Mouse (Mus musculus): ENCODE data around the gene Pofut1. TPM values are rescaled to one million over a fixed set of nuclear protein-coding genes. Genes with fewer than 3 reads are reported as not detected.
"Not testable (repeated sequence)": the region's sequence is repeated elsewhere in the genome, so short reads cannot be mapped to it uniquely, and the experiment has no call there.

Gene Pofut1
- polyA plus RNA-seq, 1 experiment from 2014 or later = 5.6 TPM

DNA sequence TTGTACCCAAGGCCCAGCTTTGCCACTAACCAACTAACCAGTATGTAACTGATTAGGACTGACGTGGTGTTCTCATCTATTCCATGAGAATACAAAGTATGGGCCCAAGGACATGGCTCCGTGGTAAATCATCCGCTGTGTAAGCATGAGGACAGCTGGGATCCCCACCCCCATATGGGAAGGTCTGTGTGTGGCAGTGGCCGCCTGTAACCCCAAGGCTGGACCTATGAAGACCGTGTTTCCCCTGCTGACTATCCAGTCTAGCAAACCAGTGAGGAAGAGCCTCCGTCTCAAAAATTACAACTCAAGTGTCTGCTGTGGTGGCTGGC, 33.5 kb downstream of the Pofut1 start:
- no peak overlapping the region for H3K4me2 ChIP-seq
- H3K27ac ChIP-seq (replicated peaks) = no peak overlapping the region
- no peak overlapping the region for H3K9ac ChIP-seq
- ATAC-seq (ENCODE audit: low FRiP score, low read depth) = no peak
- H3K9me3 ChIP-seq = no peaks in the 10 kb centered on the region
- 79% methylated on average over 6 of the region's 6 CpGs for WGBS
- H3K4me3 ChIP-seq = no peak overlapping the region
- H3K4me1 ChIP-seq (replicated peaks) = no peaks in the 10 kb centered on the region
- H3K36me3 ChIP-seq = no peaks in the 10 kb centered on the region
- no peaks in the 10 kb centered on the region for H3K27me3 ChIP-seq

GRCm38 (mm10) chr2:153275577-153275976, 34.2 kb downstream of the Pofut1 start:
- not testable (repeated sequence) for H3K9me3 ChIP-seq; H3K4me1 ChIP-seq (replicated peaks); H3K36me3 ChIP-seq; H3K27me3 ChIP-seq; H3K4me2 ChIP-seq; H3K4me3 ChIP-seq; ATAC-seq (ENCODE audit: low FRiP score, low read depth); H3K9ac ChIP-seq; H3K27ac ChIP-seq (replicated peaks)
- 89% methylated on average over 3 of the region's 3 CpGs for WGBS

- no peak overlapping the region for H3K4me3 ChIP-seq
- no peak overlapping the region for H3K27ac ChIP-seq (replicated peaks)
- H3K27me3 ChIP-seq = no peaks in the 10 kb centered on the region
- no peak overlapping the region for H3K4me2 ChIP-seq
- 92% methylated on average over 8 of the region's 8 CpGs for WGBS
- no peak overlapping the region for H3K9ac ChIP-seq
- no peaks in the 10 kb centered on the region for H3K4me1 ChIP-seq (replicated peaks)
- no peaks in the 10 kb centered on the region for H3K36me3 ChIP-seq
- ATAC-seq (ENCODE audit: low FRiP score, low read depth) = no peak
- H3K9me3 ChIP-seq = no peaks in the 10 kb centered on the region
Observed at GRCm38 (mm10) chr2:153276440-153276839, 35.1 kb downstream of the Pofut1 start.

- not testable (repeated sequence) for H3K9ac ChIP-seq; ATAC-seq (ENCODE audit: low FRiP score, low read depth); H3K36me3 ChIP-seq; H3K27ac ChIP-seq (replicated peaks); H3K4me3 ChIP-seq; H3K27me3 ChIP-seq; H3K9me3 ChIP-seq; H3K4me2 ChIP-seq; H3K4me1 ChIP-seq (replicated peaks)
- 92% methylated on average over 5 of the region's 5 CpGs for WGBS
Observed at GRCm38 (mm10) chr2:153276846-153277245, 35.5 kb downstream of the Pofut1 start.

- Histone ChIP-seq H3K27ac (replicated peaks) (no peak overlapping the region), H3K36me3 (no peaks in the 10 kb centered on the region), H3K4me2 (no peak overlapping the region), H3K4me1 (replicated peaks) (no peaks in the 10 kb centered on the region), H3K27me3 (no peaks in the 10 kb centered on the region), H3K9me3 (no peaks in the 10 kb centered on the region), H3K4me3 (no peak overlapping the region), H3K9ac (no peak overlapping the region)
- ATAC-seq (ENCODE audit: low FRiP score, low read depth) = no peak
- WGBS = 91% methylated on average over 5 of the region's 5 CpGs
Observed at GRCm38 (mm10) chr2:153278357-153278756, 37.0 kb downstream of the Pofut1 start.

GRCm38 (mm10) chr2:153283919-153284318, 42.6 kb downstream of the Pofut1 start:
- 92% methylated on average over 6 of the region's 6 CpGs for WGBS
- H3K4me3 ChIP-seq = no peak overlapping the region
- H3K9me3 ChIP-seq = no peaks in the 10 kb centered on the region
- H3K9ac ChIP-seq = no peak overlapping the region
- no peaks in the 10 kb centered on the region for H3K36me3 ChIP-seq
- no peak for ATAC-seq (ENCODE audit: low FRiP score, low read depth)
- H3K4me1 ChIP-seq (replicated peaks) = no peaks in the 10 kb centered on the region; the same call in 1 of the 2 replicates
- H3K4me2 ChIP-seq = no peak overlapping the region
- no peaks in the 10 kb centered on the region for H3K27me3 ChIP-seq
- no peak overlapping the region for H3K27ac ChIP-seq (replicated peaks)

- Histone ChIP-seq H3K27me3 (no peaks in the 10 kb centered on the region), H3K36me3 (no peaks in the 10 kb centered on the region), H3K4me3 (no peak overlapping the region), H3K9me3 (no peaks in the 10 kb centered on the region), H3K4me2 (no peak overlapping the region), H3K9ac (no peak overlapping the region), H3K27ac (replicated peaks) (no peak overlapping the region), H3K4me1 (replicated peaks) (peaks cover 6% of the 10 kb centered on the region)
- 88% methylated on average over 4 of the region's 4 CpGs for WGBS
- ATAC-seq (ENCODE audit: low FRiP score, low read depth) = no peak
Observed at GRCm38 (mm10) chr2:153286524-153286923, 45.2 kb downstream of the Pofut1 start.

GRCm38 (mm10) chr2:153287835-153288234, 46.5 kb downstream of the Pofut1 start:
- ATAC-seq (ENCODE audit: low FRiP score, low read depth) = no peak

GRCm38 (mm10) chr2:153290938-153291928, 49.9 kb downstream of the Pofut1 start, which contains the start of gene Kif3b:
Kif3b (plus strand) TSS chr2:153291413.
- no peaks in the 10 kb centered on the region for H3K9me3 ChIP-seq
- peak within 1 kb of the TSS; percentile 72 for H3K4me2 ChIP-seq
- H3K9ac ChIP-seq = peak within 1 kb of the TSS; percentile 90
- H3K36me3 ChIP-seq = no peaks in the 10 kb centered on the region
- under 1% methylated on average over 62 of the region's 63 CpGs for WGBS
- peaks cover 26% of the 10 kb centered on the region for H3K4me1 ChIP-seq (replicated peaks)
- H3K27me3 ChIP-seq = no peaks in the 10 kb centered on the region
- peak within 1 kb of the TSS; percentile 67 for H3K27ac ChIP-seq (replicated peaks)
- peak; percentile 95 for ATAC-seq (ENCODE audit: low FRiP score, low read depth)
- peak within 1 kb of the TSS; percentile 82 for H3K4me3 ChIP-seq

More at GRCm38 (mm10) chr2:153287835-153288234, 46.5 kb downstream of the Pofut1 start:
- H3K27ac ChIP-seq (replicated peaks) = no peak overlapping the region
- no peak overlapping the region for H3K9ac ChIP-seq
- WGBS = 56% methylated on average over 6 of the region's 6 CpGs
- H3K36me3 ChIP-seq = no peaks in the 10 kb centered on the region
- H3K27me3 ChIP-seq = no peaks in the 10 kb centered on the region
- H3K4me2 ChIP-seq = no peak overlapping the region
- peaks cover 18% of the 10 kb centered on the region for H3K4me1 ChIP-seq (replicated peaks)
- no peaks in the 10 kb centered on the region for H3K9me3 ChIP-seq
- no peak overlapping the region for H3K4me3 ChIP-seq

DNA sequence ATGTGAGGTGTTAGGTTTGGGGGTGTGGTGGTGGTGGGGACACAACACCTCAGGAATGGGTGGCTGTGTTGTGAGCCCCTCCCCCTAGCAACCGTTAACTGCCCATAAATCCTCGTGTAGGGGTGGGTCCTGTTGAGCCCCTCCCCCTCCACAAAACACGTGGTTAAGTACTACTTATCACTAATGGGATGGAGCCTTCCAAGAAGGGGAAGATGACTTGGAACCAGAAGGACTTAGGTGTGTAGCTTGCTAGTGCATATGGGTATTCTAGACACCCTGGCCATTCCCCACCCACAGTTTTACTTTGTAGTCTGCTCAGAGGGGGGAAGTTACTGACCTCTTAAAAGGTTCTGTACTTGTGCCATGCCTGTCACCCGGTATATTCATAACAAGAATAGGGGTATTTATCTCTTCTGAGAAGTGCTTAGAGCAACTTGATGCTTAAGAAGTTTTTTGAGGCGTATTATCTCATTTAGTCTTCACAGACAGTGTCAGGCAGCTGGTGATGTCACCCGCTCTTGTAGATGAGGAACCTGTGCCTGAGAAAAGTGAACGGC, 51.0 kb downstream of the Pofut1 start:
- peak overlapping the region; percentile 90 for H3K9ac ChIP-seq
- peak overlapping the region; percentile 82 for H3K4me3 ChIP-seq
- peaks cover 26% of the 10 kb centered on the region for H3K4me1 ChIP-seq (replicated peaks)
- H3K27me3 ChIP-seq = no peaks in the 10 kb centered on the region
- H3K9me3 ChIP-seq = no peaks in the 10 kb centered on the region
- WGBS = 58% methylated on average over 7 of the region's 7 CpGs
- no peak for ATAC-seq (ENCODE audit: low FRiP score, low read depth)
- no peak overlapping the region for H3K27ac ChIP-seq (replicated peaks)
- peak overlapping the region; percentile 72 for H3K4me2 ChIP-seq
- no peaks in the 10 kb centered on the region for H3K36me3 ChIP-seq

DNA sequence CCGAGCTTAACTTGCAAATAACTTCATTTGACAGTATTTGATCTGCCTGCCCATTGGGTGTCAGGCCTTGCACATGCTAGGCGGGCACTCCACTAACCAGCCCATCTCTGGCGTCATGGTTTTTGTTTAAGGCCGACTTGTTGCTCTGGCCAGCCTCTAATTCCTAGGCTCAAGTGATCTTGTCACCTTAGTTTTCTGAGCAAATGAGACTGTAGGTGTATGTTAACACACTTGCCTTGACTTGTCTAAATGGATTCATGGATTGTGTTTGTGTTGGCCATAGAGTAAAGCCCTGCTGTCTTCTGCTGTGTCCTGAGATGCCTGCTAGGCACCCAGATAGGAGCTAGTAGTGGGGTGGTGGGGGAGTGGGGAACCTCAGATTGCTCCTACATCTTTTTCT, 53.9 kb downstream of the Pofut1 start:
- WGBS = 94% methylated on average over 4 of the region's 4 CpGs
- Histone ChIP-seq H3K27me3 (no peaks in the 10 kb centered on the region), H3K9ac (no peak overlapping the region), H3K4me1 (replicated peaks) (peaks cover 35% of the 10 kb centered on the region), H3K4me2 (no peak overlapping the region), H3K9me3 (no peaks in the 10 kb centered on the region), H3K4me3 (no peak overlapping the region), H3K36me3 (no peaks in the 10 kb centered on the region), H3K27ac (replicated peaks) (no peak overlapping the region)
- no peak for ATAC-seq (ENCODE audit: low FRiP score, low read depth)

GRCm38 (mm10) chr2:153297771-153298170, 56.4 kb downstream of the Pofut1 start:
- no peak for ATAC-seq (ENCODE audit: low FRiP score, low read depth)
- no peak overlapping the region for H3K27ac ChIP-seq (replicated peaks)
- no peak overlapping the region for H3K4me3 ChIP-seq
- H3K4me1 ChIP-seq (replicated peaks) = peaks cover 18% of the 10 kb centered on the region
- no peaks in the 10 kb centered on the region for H3K9me3 ChIP-seq
- no peak overlapping the region for H3K9ac ChIP-seq
- H3K36me3 ChIP-seq = no peaks in the 10 kb centered on the region
- H3K4me2 ChIP-seq = no peak overlapping the region
- H3K27me3 ChIP-seq = no peaks in the 10 kb centered on the region
- whole genome bisulfite sequencing = 81% methylated on average over 4 of the region's 4 CpGs
